Mouse (Mus musculus) CH12.LX (cell line): Measurements from ENCODE around the gene Bsn. TPM values are rescaled to one million over a fixed set of nuclear protein-coding genes. Genes with fewer than 3 reads are reported as not detected.
"Not testable (repeated sequence)": the region's sequence is repeated elsewhere in the genome, so short reads cannot be mapped to it uniquely, and the experiment has no call there.

Experiments used
- DNase-seq: peaks from one replicate; pipeline ENCODE4 v3.0.0-alpha.2; 2013; ENCODE audit errors: extremely low read depth
- H3K27ac ChIP-seq: 2 replicates; pipeline ENCODE4 v1.5.1; 2012; ENCODE audit warnings: low read depth, mild to moderate bottlenecking, control low read depth, moderate library complexity; ENCODE audit not compliant: insufficient read depth
- H3K27me3 ChIP-seq: replicated peaks from 2 replicates; pipeline ENCODE3; 2012; ENCODE audit warnings: inconsistent platforms
- H3K36me3 ChIP-seq, 2 experiments: replicated peaks in 1 of 2; 2 replicates each; pipeline versions ENCODE3 to v1.6.1; 2012; ENCODE audit warnings: inconsistent platforms in 1 of 2, low read length in 1 of 2, mild to moderate bottlenecking in 1 of 2, mixed read lengths in 1 of 2, moderate library complexity in 1 of 2; ENCODE audit not compliant: control insufficient read depth in 1 of 2, insufficient read depth in 1 of 2
- H3K4me1 ChIP-seq, 2 experiments: 2 replicates each; pipeline ENCODE4 v1.6.1; 2012; ENCODE audit warnings: inconsistent platforms in 1 of 2, moderate library complexity in 1 of 2; ENCODE audit not compliant: insufficient read depth in 2 of 2, control insufficient read depth in 1 of 2
- H3K4me2 ChIP-seq: 2 replicates; pipeline ENCODE4 v1.6.1; 2012; ENCODE audit warnings: low read depth, mild to moderate bottlenecking, control low read depth; ENCODE audit not compliant: poor library complexity, insufficient read depth, severe bottlenecking
- H3K4me3 ChIP-seq, 3 experiments: fragments of 150-350 bp in 1 of 3; sonication (generic) in 1 of 3; replicated peaks in 1 of 3; 2 replicates each; pipeline versions ENCODE3 to v1.5.1; 2011 to 2012; ENCODE audit warnings: low read depth in 2 of 3, low read length in 2 of 3, mild to moderate bottlenecking in 2 of 3, moderate library complexity in 2 of 3, control low read depth in 1 of 3, improper control_type of control experiment in 1 of 3, inconsistent platforms in 1 of 3, mixed read lengths in 1 of 3; ENCODE audit not compliant: poor library complexity in 1 of 3
- H3K79me2 ChIP-seq: replicated peaks from 2 replicates; pipeline ENCODE4 v1.6.1; 2012; ENCODE audit warnings: mild to moderate bottlenecking, moderate library complexity; ENCODE audit not compliant: control insufficient read depth, poor library complexity, insufficient read depth, severe bottlenecking; ENCODE audit errors: extremely low read depth
- H3K9ac ChIP-seq: 2 replicates; pipeline ENCODE4 v1.6.1; 2012; ENCODE audit warnings: low read depth, mild to moderate bottlenecking, control low read depth, moderate library complexity; ENCODE audit not compliant: insufficient read depth
- H3K9me3 ChIP-seq: replicated peaks from 2 replicates; pipeline ENCODE3; 2012; ENCODE audit warnings: low read length, inconsistent platforms, mixed read lengths
- CTCF ChIP-seq, 2 experiments: IDR thresholded peaks in 1 of 2; conservative IDR thresholded peaks in 1 of 2; 2 replicates each; pipeline ENCODE4 v1.5.1; 2011 to 2012; ENCODE audit warnings: low read depth in 2 of 2, low read length in 2 of 2, improper control_type of control experiment in 1 of 2, inconsistent platforms in 1 of 2, mild to moderate bottlenecking in 1 of 2, moderate library complexity in 1 of 2
- ELF1 ChIP-seq: IDR thresholded peaks from 2 replicates; pipeline ENCODE4 v1.6.1; 2014; ENCODE audit warnings: low read depth, mild to moderate bottlenecking, inconsistent platforms, low read length, improper control_type of control experiment
- EP300 ChIP-seq: IDR thresholded peaks from 2 replicates; pipeline ENCODE4 v1.6.1; 2011; ENCODE audit warnings: low read length, improper control_type of control experiment
- HCFC1 ChIP-seq: IDR thresholded peaks from 2 replicates; pipeline ENCODE4 v1.6.1; 2012; ENCODE audit warnings: low read depth, mild to moderate bottlenecking, inconsistent platforms, low read length, improper control_type of control experiment
- JUN ChIP-seq: IDR thresholded peaks from 2 replicates; pipeline ENCODE4 v1.6.1; 2011; ENCODE audit warnings: low read depth, mild to moderate bottlenecking, low read length, improper control_type of control experiment, moderate library complexity; ENCODE audit not compliant: insufficient read depth
- KAT2A ChIP-seq: IDR thresholded peaks from 2 replicates; pipeline ENCODE4 v1.6.1; 2012; ENCODE audit warnings: low read length, improper control_type of control experiment, inconsistent platforms; ENCODE audit not compliant: insufficient replicate concordance
- MAZ ChIP-seq: IDR thresholded peaks from 2 replicates; pipeline ENCODE4 v1.6.1; 2012; ENCODE audit warnings: low read depth, mild to moderate bottlenecking, inconsistent platforms, low read length, improper control_type of control experiment, moderate library complexity
- MEF2A ChIP-seq: IDR thresholded peaks from 2 replicates; pipeline ENCODE4 v1.6.1; 2014; ENCODE audit warnings: low read depth, mild to moderate bottlenecking, inconsistent platforms, low read length, improper control_type of control experiment, borderline replicate concordance
- NELFE ChIP-seq: IDR thresholded peaks from 2 replicates; pipeline ENCODE4 v1.6.1; 2011; ENCODE audit warnings: low read depth, low read length, improper control_type of control experiment
- PAX5 ChIP-seq: IDR thresholded peaks from 2 replicates; pipeline ENCODE4 v1.6.1; 2012; ENCODE audit warnings: low read length, inconsistent platforms, mixed read lengths
- RCOR1 ChIP-seq: conservative IDR thresholded peaks from 2 replicates; pipeline ENCODE4 v1.6.1; 2012; ENCODE audit warnings: low read depth, mild to moderate bottlenecking, inconsistent platforms, low read length, improper control_type of control experiment
- USF1 ChIP-seq: IDR thresholded peaks from 2 replicates; pipeline ENCODE4 v1.6.1; 2014; ENCODE audit warnings: low read depth, mild to moderate bottlenecking, inconsistent platforms, low read length, improper control_type of control experiment
- ZC3H11A ChIP-seq: IDR thresholded peaks from 2 replicates; pipeline ENCODE4 v1.6.1; 2012; ENCODE audit warnings: low read depth, mild to moderate bottlenecking, inconsistent platforms, low read length, improper control_type of control experiment
- ZKSCAN1 ChIP-seq: IDR thresholded peaks from 2 replicates; pipeline ENCODE4 v1.6.1; 2012; ENCODE audit warnings: low read depth, inconsistent platforms, low read length, improper control_type of control experiment, borderline replicate concordance
- ZNF384 ChIP-seq: IDR thresholded peaks from 2 replicates; pipeline ENCODE4 v1.6.1; 2012; ENCODE audit warnings: low read depth, low read length, improper control_type of control experiment, inconsistent platforms
- dilution Hi-C: fragments of 300-500 bp; cut with MboI; formaldehyde crosslinking; loops from 2 replicates; pipeline ENCODE4 v1.14.3; 2020; ENCODE audit warnings: low sequenced_read_pairs; ENCODE audit not compliant: extremely low pct_unique_long_range_greater_than_20kb, extremely low pct_ligation_motif_present
- in situ Hi-C: fragments of 300-500 bp; cut with MboI; formaldehyde crosslinking; loops from 3 replicates; pipeline ENCODE4 v1.14.3; 2019; ENCODE audit warnings: low sequenced_read_pairs, low pct_ligation_motif_present, low pct_unique_long_range_greater_than_20kb, mixed read lengths
- polyA plus RNA-seq: library from polyadenylated mRNA; unstranded; fragments of >175 nt; gene quantifications from 2 replicates; pipeline ENCODE4 v1.2.1, GENCODE M21; 2012; ENCODE audit warnings: low read depth; ENCODE audit not compliant: insufficient read length
- total RNA-seq, 2 experiments: library from RNA; depleted of rRNA; stranded (reverse); fragments of 300-350 nt in 1 of 2; fragments of >200 nt in 1 of 2; gene quantifications; 2 replicates each; pipeline ENCODE4 v1.2.3; 2012 to 2014

Gene Bsn
- total and polyA plus RNA-seq, 3 experiments: 3.6 to 7.8 (median 4.4) TPM

GRCm38 (mm10) chr9:108198621-108199020 lies 8.4 kb upstream of the Bsn start:
- DNase-seq: no peak
- in situ Hi-C loops: no loop called here
- TF ChIP-seq RCOR1 (no peak), KAT2A (no peak), MEF2A (no peak), ELF1 (no peak), USF1 (no peak), ZNF384 (no peak), MAZ (no peak)
- Histone ChIP-seq H3K27ac (no peak overlapping the region), H3K4me2 (no peak overlapping the region), H3K9me3 (peaks cover 2% of the 10 kb centered on the region), H3K27me3 (no peaks in the 10 kb centered on the region), H3K4me1 (peaks cover 8 to 17% of the 10 kb centered on the region in 2 experiments), H3K4me3 (no peak overlapping the region), H3K79me2 (no peaks in the 10 kb centered on the region), H3K36me3 (no peaks in the 10 kb centered on the region), H3K9ac (no peak overlapping the region)
- dilution Hi-C loops: no loop called here

DNA sequence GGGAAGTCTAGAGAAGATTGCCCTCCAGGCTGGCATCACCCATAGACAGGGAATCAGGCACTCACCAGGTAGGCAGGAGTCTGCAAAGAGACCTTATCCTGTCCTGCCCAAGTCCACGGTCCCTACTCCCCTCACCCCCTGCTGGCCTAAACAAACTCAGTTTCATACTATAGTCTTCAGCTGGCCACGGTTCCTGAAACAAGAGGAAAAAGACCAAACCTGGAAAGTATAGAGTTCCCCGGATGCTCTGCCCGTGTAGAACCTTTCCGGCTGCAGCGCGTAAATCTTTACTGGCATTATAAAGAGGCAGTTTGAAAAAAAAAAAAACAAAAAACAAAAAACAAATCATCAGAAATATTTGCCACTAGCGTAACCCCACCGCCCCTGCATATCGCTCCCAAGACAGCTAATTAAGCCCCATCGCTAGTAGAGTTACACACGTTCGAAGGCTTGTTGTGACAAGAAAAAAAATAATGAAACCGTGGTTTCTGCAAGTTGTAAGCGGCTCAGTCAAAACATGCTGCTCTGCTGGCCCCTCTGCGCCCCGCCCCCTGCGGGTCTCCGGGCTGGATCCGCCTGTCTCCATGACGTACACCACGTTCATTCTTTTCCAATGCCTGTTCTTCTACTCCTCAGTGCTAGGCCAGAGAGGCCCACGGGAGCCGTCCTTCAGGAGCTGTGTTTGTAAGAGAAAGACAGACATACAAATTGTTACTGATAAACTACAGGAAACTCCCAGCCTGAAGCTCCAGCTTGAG lies 6.9 kb upstream of the Bsn start:
- no peak for DNase-seq
- Histone ChIP-seq H3K4me2 (no peak overlapping the region), H3K27me3 (no peaks in the 10 kb centered on the region), H3K9me3 (no peaks in the 10 kb centered on the region), H3K79me2 (no peaks in the 10 kb centered on the region), H3K36me3 (no peaks in the 10 kb centered on the region), H3K27ac (no peak overlapping the region), H3K4me3 (no peak overlapping the region), H3K9ac (no peak overlapping the region), H3K4me1 (peaks cover 18 to 19% of the 10 kb centered on the region in 2 experiments)
- TF ChIP-seq NELFE (no peak), CTCF (conservative IDR thresholded peaks at IDR 0.05 in 1 of 2, IDR thresholded peaks at IDR 0.05 in 1 of 2; ENCODE audit: low read depth in 2 of 2, low read length in 2 of 2) (no peak), EP300 (no peak), ZKSCAN1 (no peak), HCFC1 (no peak), ZC3H11A (no peak), PAX5 (no peak), JUN (no peak), ZNF384 (no peak)
- dilution Hi-C loops: no loop called here
- in situ Hi-C loops: no loop called here

DNA sequence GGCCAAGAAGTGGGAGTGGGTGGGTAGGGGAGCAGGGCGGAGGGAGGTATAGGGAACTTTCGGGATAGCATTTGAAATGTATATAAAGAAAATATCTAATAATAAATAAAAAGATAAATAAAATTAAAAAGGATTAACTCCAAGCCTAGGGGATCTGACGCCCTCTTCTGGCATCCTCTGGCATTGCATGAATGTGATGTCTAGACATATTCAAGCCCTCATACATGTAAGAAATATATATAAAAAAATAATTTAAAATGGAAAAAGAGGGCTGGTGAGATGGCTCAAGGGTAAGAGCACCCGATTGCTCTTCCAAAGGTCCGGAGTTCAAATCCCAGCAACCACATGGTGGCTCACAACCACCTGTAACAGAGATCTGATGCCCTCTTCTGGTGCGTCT lies 6.0 kb upstream of the Bsn start:
- H3K9ac ChIP-seq, H3K36me3 ChIP-seq, in situ Hi-C loops, dilution Hi-C loops, H3K27ac ChIP-seq, H3K79me2 ChIP-seq, H3K9me3 ChIP-seq, DNase-seq, H3K27me3 ChIP-seq, H3K4me3 ChIP-seq, H3K4me2 ChIP-seq: not testable (repeated sequence)
- H3K4me1 ChIP-seq: peaks cover 22 to 27% of the 10 kb centered on the region in 2 experiments
